Mouse (Mus musculus) left cerebral cortex, postnatal 36 days (tissue): Measurements from ENCODE around the gene Trim62. TPM values are rescaled to one million over a fixed set of nuclear protein-coding genes. Genes with fewer than 3 reads are reported as not detected.

Source experiments
- DNase-seq, 2 experiments: peaks; one replicate each; pipeline ENCODE4 v3.0.0; 2021 to 2022; ENCODE audit warnings: low spot score in 2 of 2, mixed read lengths in 1 of 2
- intact Hi-C: fragments of 180-260 bp; cut with DNase I; formaldehyde crosslinking; loops from one replicate; pipeline ENCODE4 v1.15.1; 2025
- total RNA-seq, 2 experiments: library from RNA; stranded (reverse); gene quantifications; 2 replicates each; pipeline ENCODE4 v1.2.3; 2021

Trim62 gene
- total RNA-seq, 2 experiments from 2014 or later = 17.6 to 18.9 TPM

GRCm38 (mm10) chr4:128948137-128948674, 64.8 kb downstream of the Trim62 start:
- intact Hi-C loops = no loop called here
- DNase-seq = no peak

GRCm38 (mm10) chr4:128949470-128950005, 66.2 kb downstream of the Trim62 start:
- peak in 1 of 2 experiments; percentile 57 for DNase-seq
- intact Hi-C loops = no loop called here

GRCm38 (mm10) chr4:128950461-128950860, 67.1 kb downstream of the Trim62 start:
- DNase-seq = no peak
- intact Hi-C loops = no loop called here

- DNase-seq = no peak
Measured at GRCm38 (mm10) chr4:128953851-128954250, 70.5 kb downstream of the Trim62 start.

GRCm38 (mm10) chr4:128957155-128957911, 74.0 kb downstream of the Trim62 start:
- intact Hi-C loops = loop anchor here (5.0 kb wide), 1 partner anchor 125 kb away; no protein-coding TSS in a partner anchor
- DNase-seq = no peak

More at GRCm38 (mm10) chr4:128953851-128954250, 70.5 kb downstream of the Trim62 start:
- intact Hi-C loops = no loop called here

- no peak for DNase-seq
- intact Hi-C loops = loop anchor here (5.0 kb wide), 1 partner anchor 124 kb away; no protein-coding TSS in a partner anchor
Measured at GRCm38 (mm10) chr4:128958156-128958555, 74.8 kb downstream of the Trim62 start.

- intact Hi-C loops = loop anchor here (5.0 kb wide), 1 partner anchor 123 kb away; no protein-coding TSS in a partner anchor
- DNase-seq = no peak
Measured at GRCm38 (mm10) chr4:128958849-128959248, 75.5 kb downstream of the Trim62 start.

GRCm38 (mm10) chr4:128959676-128960075, 76.3 kb downstream of the Trim62 start:
- no peak for DNase-seq
- intact Hi-C loops = loop anchor here (5.0 kb wide), 1 partner anchor 123 kb away; no protein-coding TSS in a partner anchor

Other genes starting within 250 kb of the Trim62 start
- gene Phc2, start 228.9 kb upstream of the Trim62 start, total RNA-seq = 10 to 100 TPM; 88.2 to 92.3 TPM
- gene A3galt2, start 128.2 kb upstream of the Trim62 start, total RNA-seq = under 1 TPM; 0.10 to 0.41 TPM
- 10 to 100 TPM; 30.0 to 31.6 TPM for gene Zfp362, start 77.5 kb upstream of the Trim62 start, total RNA-seq
- gene Azin2, start 78.9 kb downstream of the Trim62 start, total RNA-seq = 10 to 100 TPM; 53.8 to 56.6 TPM
- 10 to 100 TPM; 22.5 to 24.7 TPM for gene Ak2, start 108.4 kb downstream of the Trim62 start, total RNA-seq
- gene Rnf19b, start 174.7 kb downstream of the Trim62 start, total RNA-seq = 10 to 100 TPM; 48.7 to 58.2 TPM
- not detected for gene Tmem54, start 222.0 kb downstream of the Trim62 start, total RNA-seq
- gene Hpca, start 238.5 kb downstream of the Trim62 start, total RNA-seq = 100 to 1,000 TPM; 656 to 793 TPM